Mouse (Mus musculus) v-Abl transformed pro-B cells (cell line): ENCODE data around the gene Ccdc92.

Experiments
- in situ Hi-C, 2 experiments: fragments of 400-800 bp; cut with MboI; formaldehyde crosslinking; loops; one replicate each; pipeline ENCODE4 v1.15.1; 2025; ENCODE audit not compliant: unreplicated experiment in 2 of 2

Gene Ccdc92

DNA sequence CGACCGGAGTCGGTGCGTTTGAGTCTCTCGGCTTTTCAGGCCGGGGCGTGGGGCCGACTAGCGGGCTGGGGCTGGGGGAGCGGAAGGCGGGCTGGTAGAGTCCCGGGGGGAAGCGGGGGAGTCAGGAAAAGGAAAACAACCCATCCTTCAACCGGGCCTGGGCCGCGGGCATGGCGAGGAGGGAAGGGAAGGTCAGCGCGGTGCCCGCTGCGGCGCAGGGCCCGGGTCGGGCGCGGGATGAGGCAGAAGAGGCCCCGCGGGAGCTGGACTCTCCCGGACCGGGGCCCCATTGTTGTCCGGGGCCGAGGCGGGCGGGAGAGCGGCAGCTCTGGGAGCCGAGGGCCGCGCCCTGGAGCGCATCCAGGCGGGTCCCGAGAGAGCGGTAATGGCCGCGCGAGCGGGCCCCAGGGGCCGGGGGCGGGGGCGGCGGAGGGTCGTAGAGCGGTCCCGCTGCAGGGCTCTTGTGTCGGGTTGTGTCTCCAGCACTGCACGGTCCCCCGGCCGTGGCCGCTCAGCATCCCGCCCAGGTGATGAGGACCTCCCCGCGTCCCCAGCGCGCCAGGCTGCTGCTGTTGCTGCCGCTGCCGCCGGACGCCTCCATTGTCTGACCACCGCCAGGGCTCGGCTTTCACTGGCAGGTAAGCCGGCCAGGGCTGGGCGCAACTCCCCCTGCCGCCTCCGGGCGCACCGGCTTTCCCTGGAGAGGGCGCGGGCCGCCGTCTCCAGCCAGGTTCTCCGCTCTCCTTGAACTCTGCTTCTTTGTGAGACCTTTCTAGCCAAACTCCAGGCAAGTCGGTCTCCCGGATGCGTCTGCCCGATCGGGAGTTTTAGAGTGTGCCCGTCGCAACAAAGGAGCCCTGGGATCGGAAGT is 882 bp upstream of the Ccdc92 start:
- in situ Hi-C loops = loop anchor here in 1 of 2 experiments (25.0 kb wide), 1 partner anchor 851 kb away; no protein-coding TSS in a partner anchor

DNA sequence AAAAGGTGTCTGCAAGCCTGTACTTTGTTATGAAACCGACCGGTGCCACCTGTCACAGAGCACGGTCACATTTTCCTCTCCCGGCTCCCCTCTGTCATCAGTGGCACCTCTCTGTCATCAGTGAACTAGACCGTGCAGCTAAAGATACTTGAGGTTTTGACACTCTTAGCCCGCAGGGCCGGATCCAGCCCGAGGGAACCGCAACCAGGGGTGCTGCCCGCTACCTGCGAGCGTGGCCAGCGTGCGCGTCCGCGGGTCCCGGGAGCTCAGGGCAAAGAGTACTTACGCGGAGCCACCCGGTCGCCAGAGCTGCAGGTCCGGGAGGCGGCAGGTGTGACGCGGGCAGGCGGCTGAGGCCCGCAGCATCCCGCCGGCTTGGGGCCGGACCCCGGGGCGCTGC is 761 bp downstream of the Ccdc92 start:
- in situ Hi-C loops = loop anchor here in 1 of 2 experiments (25.0 kb wide), 1 partner anchor 849 kb away; no protein-coding TSS in a partner anchor

DNA sequence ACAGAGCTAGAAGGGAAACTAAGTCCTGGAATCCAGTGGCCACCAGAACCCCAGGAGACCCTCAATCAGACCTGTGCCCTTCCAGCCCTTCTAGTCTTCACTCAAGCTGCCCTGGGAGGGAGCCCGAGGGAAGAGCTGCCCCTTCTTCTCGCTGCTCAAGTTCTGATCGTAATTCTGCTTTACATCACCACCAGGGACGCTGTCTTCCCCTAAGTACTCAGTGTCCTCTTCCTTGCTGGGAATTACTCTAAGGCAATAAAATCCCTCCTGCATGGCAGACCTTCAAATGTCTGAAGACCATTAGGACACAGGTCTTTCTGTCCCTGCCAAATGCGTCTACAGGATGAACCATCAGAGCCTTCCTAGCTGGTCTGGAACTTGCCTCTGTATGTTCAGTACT is 2.2 kb downstream of the Ccdc92 start:
- in situ Hi-C loops = loop anchor here in 1 of 2 experiments (25.0 kb wide), 1 partner anchor 848 kb away; no protein-coding TSS in a partner anchor

- in situ Hi-C loops = loop anchor here in 1 of 2 experiments (25.0 kb wide), 1 partner anchor 842 kb away; no protein-coding TSS in a partner anchor
Measured at GRCm38 (mm10) chr5:124854202-124854601, 8.0 kb downstream of the Ccdc92 start.

DNA sequence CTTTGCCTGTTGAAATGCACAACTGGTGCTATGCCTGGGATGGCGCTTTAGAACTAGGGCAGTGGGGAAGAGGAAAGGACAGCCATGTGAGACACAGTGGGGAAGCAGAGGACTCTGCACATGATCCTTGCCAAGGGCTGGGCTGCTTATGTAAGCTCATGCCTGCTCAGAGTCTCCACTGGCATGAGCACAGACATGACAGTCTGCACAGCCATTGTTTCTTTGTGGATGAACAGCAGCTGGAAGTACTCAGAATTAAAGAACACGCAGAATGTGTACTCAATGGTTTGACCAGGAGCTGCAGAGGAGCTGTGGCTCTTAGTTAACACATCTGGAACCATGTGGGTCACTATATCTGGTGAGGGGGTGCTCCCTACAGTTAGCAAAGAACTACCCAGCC is 9.1 kb downstream of the Ccdc92 start:
- in situ Hi-C loops = loop anchor here in 1 of 2 experiments (25.0 kb wide), 1 partner anchor 841 kb away; no protein-coding TSS in a partner anchor

GRCm38 (mm10) chr5:124852294-124852693 is 9.9 kb downstream of the Ccdc92 start:
- in situ Hi-C loops = loop anchor here in 1 of 2 experiments (25.0 kb wide), 1 partner anchor 840 kb away; no protein-coding TSS in a partner anchor

DNA sequence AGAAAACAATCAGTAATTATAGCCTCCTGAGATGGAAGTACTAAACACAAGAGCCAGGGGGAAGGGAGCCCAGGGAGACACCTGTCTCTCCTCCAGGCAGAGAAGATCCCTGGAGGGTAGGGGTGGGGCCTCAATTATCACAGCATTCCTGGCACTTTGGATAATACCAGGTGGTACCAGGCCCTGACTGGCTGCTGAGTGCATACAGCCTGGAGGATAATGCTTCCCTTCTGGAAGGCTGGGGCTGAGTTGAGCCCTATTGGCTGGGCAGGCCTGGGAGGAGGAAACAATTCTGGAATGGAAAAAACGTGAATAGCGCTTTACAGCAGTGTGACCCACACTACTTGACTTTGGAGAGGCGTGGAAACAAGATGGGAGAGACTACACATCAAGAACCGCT is 10.7 kb downstream of the Ccdc92 start:
- in situ Hi-C loops = loop anchor here in 1 of 2 experiments (25.0 kb wide), 1 partner anchor 839 kb away; no protein-coding TSS in a partner anchor

GRCm38 (mm10) chr5:124848994-124849393 is 13.2 kb downstream of the Ccdc92 start:
- in situ Hi-C loops = no loop called here

DNA sequence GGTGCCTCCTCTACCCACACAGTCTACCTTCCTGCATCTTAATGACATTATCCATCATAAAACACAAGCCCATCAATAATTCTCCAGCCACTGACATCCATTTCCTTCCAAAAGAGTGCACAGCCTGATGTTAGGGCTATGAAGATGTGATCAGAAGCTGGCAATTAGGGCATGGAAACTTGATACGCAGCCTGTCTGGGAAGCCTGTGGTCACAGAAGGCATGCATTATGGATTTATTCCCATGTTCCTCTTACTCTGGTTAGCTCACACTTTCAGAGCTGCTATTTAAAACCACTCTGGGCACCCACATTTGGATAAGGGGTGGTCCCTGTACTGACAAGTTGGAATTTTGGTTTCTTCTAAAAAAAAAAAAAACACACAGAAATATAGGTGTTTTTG is 15.2 kb downstream of the Ccdc92 start:
- in situ Hi-C loops = no loop called here

DNA sequence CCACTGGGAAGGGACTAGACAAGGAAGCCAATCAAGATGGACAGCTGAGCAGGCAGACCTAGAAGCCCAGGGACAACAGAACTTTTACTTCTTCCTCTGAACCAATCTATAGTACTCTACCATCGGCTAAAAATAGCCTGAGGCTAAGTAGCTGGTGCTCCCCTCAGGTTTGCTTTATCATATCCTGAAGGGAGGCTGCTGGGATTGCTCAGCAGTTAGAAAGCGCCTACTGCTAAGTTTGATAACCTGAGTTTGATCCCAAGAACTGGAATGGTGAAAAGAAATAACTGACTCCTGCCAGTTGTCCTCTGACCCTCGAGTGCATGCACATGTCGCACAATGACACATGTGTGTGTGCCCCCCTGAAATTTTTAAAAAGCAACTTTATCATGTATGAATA is 17.3 kb downstream of the Ccdc92 start:
- in situ Hi-C loops = no loop called here

DNA sequence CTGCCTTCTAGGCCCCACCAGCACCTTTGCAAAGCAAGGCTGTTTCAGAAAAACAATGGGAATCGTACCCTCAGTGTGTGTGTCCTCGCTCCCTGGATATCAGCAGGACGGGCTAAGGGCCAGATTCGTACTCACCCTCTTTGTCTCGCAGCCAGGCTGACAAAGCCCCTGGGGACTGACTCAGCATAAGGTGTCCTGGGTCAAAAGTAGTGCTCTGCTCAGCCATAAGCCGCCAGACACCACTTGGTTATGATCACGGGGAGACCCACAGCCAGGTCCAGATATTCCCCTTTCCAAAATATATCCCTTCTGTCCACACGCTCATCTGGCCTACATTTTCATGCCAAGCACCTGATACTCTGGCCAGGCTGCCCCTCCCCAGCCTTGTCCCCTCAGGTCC is 18.8 kb downstream of the Ccdc92 start:
- in situ Hi-C loops = no loop called here

GRCm38 (mm10) chr5:124840669-124841068 is 21.6 kb downstream of the Ccdc92 start:
- in situ Hi-C loops = no loop called here

- in situ Hi-C loops = no loop called here
Measured at GRCm38 (mm10) chr5:124840202-124840601, 22.0 kb downstream of the Ccdc92 start.

GRCm38 (mm10) chr5:124836621-124837020 is 25.6 kb downstream of the Ccdc92 start:
- in situ Hi-C loops = no loop called here

GRCm38 (mm10) chr5:124836075-124836474 is 26.1 kb downstream of the Ccdc92 start:
- in situ Hi-C loops = no loop called here

- in situ Hi-C loops = no loop called here
Measured at GRCm38 (mm10) chr5:124835218-124835617, 27.0 kb downstream of the Ccdc92 start.

DNA sequence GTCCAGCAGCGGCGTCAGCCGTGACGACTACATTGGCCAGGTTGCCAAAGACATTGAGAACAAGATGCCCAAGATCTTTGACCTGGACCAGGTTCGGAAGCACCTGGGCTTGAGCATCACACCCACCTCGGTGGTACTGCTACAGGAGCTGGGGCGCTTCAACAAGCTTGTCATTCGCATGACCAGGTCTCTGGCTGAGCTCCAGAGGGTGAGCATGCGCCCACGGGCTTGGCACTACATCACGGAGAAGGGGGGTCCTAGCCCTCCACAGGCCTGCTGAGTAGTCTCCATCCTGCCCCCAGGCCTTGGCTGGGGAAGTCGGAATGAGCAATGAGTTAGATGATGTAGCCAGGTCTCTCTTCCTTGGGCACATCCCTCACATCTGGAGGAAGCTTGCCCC is 31.9 kb downstream of the Ccdc92 start:
- in situ Hi-C loops = no loop called here

- in situ Hi-C loops = no loop called here
Measured at GRCm38 (mm10) chr5:124822128-124822894, 39.9 kb downstream of the Ccdc92 start.

DNA sequence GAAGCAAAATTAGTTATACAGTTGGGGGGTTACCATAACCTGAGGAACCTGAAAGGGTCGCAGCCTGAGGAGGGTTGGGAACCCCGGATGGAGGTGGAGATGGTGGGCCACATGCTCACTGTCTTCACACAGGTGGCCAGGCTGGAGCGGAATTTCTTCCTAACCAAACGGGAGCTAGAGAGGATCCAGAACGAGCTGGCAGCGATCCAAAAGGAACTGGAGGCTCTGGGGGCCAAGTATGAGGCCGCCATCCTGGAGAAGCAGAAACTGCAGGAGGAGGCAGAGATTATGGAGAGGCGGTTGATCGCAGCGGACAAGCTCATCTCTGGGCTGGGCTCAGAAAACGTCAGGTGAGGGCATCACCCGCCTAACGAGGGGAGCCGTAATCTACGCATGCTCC is 45.2 kb downstream of the Ccdc92 start:
- in situ Hi-C loops = no loop called here

GRCm38 (mm10) chr5:124814797-124815196 is 47.4 kb downstream of the Ccdc92 start:
- in situ Hi-C loops = no loop called here

GRCm38 (mm10) chr5:124812466-124812865 is 49.8 kb downstream of the Ccdc92 start:
- in situ Hi-C loops = no loop called here
